ENCODE assay signal across 15 mouse cellular contexts in the genomic region with DNA sequence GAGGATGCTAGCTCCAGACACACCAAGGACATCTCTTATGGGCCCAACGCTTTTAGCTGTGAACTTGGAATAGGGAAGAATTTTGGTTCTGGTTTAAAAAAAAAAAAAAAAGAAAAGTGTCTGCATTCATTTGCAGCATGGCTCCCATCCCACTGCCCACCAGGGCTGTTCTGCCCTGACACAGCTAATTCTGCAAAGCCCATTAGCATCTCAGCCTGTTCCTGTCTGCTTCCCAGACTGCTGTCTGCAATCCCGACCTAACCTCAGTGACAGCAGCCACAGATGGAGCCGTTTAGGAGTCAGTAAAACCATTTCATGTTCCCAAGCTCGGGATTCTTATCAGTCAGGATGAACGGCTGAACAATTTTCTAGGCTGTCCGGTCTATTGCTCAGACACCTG.
"Had no signal": no experiment of that assay in that cellular context is flagged by ENCODE, and none has a peak within 500 bp of the region (broad histone marks: within the 10 kb centered on the region; RNA-seq: fewer than 3 reads in every experiment).

No protein-coding gene starts in this region.

- H3K36me3 ChIP-seq: limb, embryonic 10.5 days; liver, embryonic 15.5 days; midbrain, embryonic 10.5 days; midbrain, embryonic 15.5 days; neural tube, embryonic 13.5 days had no signal

- H3K27me3 ChIP-seq: liver, embryonic 15.5 days; midbrain, embryonic 15.5 days; neural tube, embryonic 13.5 days had no signal

- H3K4me1 ChIP-seq: limb, embryonic 10.5 days; liver, embryonic 15.5 days; midbrain, embryonic 10.5 days; midbrain, embryonic 15.5 days; neural tube, embryonic 13.5 days had no signal

- H3K4me3 ChIP-seq: layer of hippocampus, adult 2 months; limb, embryonic 10.5 days; liver, embryonic 15.5 days; midbrain, embryonic 10.5 days; midbrain, embryonic 15.5 days; neural tube, embryonic 13.5 days had no signal

- H3K9me3 ChIP-seq: limb, embryonic 10.5 days; liver, embryonic 15.5 days; midbrain, embryonic 10.5 days; midbrain, embryonic 15.5 days; neural tube, embryonic 13.5 days had no signal

- DNase-seq: kidney, adult 18-20 months; kidney, postnatal 10 days; kidney, postnatal 4 days; lung, adult 2 months; lung, postnatal 4 days; retina, postnatal 1 day; thymus, postnatal 36 days had no signal

- H3K4me2 ChIP-seq: liver, embryonic 11.5 days; liver, embryonic 15.5 days; midbrain, embryonic 15.5 days; neural tube, embryonic 13.5 days had no signal

- H3K9ac ChIP-seq: liver, embryonic 15.5 days; midbrain, embryonic 15.5 days; neural tube, embryonic 13.5 days had no signal

- ATAC-seq: lung, postnatal 0 days; midbrain, embryonic 15.5 days had no signal

- H3K27ac ChIP-seq: layer of hippocampus, adult 2 months; limb, embryonic 10.5 days; liver, embryonic 15.5 days; midbrain, embryonic 10.5 days; midbrain, embryonic 15.5 days; neural tube, embryonic 13.5 days had no signal
